Mouse (Mus musculus) midbrain, postnatal 0 days (tissue): ENCODE data around the gene Ltb. TPM values are rescaled to one million over a fixed set of nuclear protein-coding genes. Genes with fewer than 3 reads are reported as not detected.
A peak's percentile ranks its signal among the peaks of the same experiment; 100 is the strongest.

ENCODE experiments used
- ATAC-seq: fragments of 200-750 bp; cut with Nextera tagmentation; 2 replicates; pipeline ENCODE4 v1.8.0; 2017; ENCODE audit warnings: moderate number of reproducible peaks, mild to moderate bottlenecking, moderate TSS enrichment, moderate library complexity; ENCODE audit not compliant: low FRiP score
- DNase-seq: peaks from one replicate; pipeline ENCODE4 v3.0.0-alpha.2; 2015; ENCODE audit warnings: low spot score
- H3K27ac ChIP-seq: fragments of 300-500 bp; sonication (generic); 2 replicates; pipeline ENCODE4 v1.5.1; 2014; ENCODE audit warnings: low read depth, mild to moderate bottlenecking, low read length, mixed read lengths
- H3K27me3 ChIP-seq: fragments of 300-500 bp; sonication (generic); 2 replicates; pipeline ENCODE4 v1.6.1; 2014; ENCODE audit warnings: low read length, control low read depth, mixed read lengths; ENCODE audit not compliant: insufficient read depth
- H3K36me3 ChIP-seq: fragments of 300-500 bp; sonication (generic); 2 replicates; pipeline ENCODE4 v1.6.1; 2014; ENCODE audit warnings: low read length, control low read depth, mixed read lengths; ENCODE audit not compliant: insufficient read depth
- H3K4me1 ChIP-seq: fragments of 300-500 bp; sonication (generic); 2 replicates; pipeline ENCODE4 v1.6.1; 2014; ENCODE audit warnings: mild to moderate bottlenecking, control low read depth, antibody characterized with exemption, low read length, mixed read lengths; ENCODE audit not compliant: insufficient read depth
- H3K4me2 ChIP-seq: fragments of 300-500 bp; sonication (generic); 2 replicates; pipeline ENCODE4 v1.6.1; 2014; ENCODE audit warnings: low read depth, mild to moderate bottlenecking, low read length, mixed read lengths; ENCODE audit not compliant: poor library complexity, severe bottlenecking
- H3K4me3 ChIP-seq: fragments of 300-500 bp; sonication (generic); 2 replicates; pipeline ENCODE4 v1.5.1; 2014; ENCODE audit warnings: low read depth, mild to moderate bottlenecking, low read length, moderate library complexity
- H3K9ac ChIP-seq: fragments of 300-500 bp; sonication (generic); replicated peaks from 2 replicates; pipeline ENCODE4 v1.6.1; 2014; ENCODE audit warnings: mild to moderate bottlenecking, low read length, moderate library complexity, mixed read lengths; ENCODE audit not compliant: poor library complexity, severe bottlenecking
- H3K9me3 ChIP-seq: fragments of 300-500 bp; sonication (generic); 2 replicates; pipeline ENCODE4 v1.6.1; 2016; ENCODE audit warnings: low read length, control low read depth
- CTCF ChIP-seq: IDR thresholded peaks from 2 replicates; pipeline ENCODE4 v1.5.1; 2016; ENCODE audit warnings: antibody characterized with exemption, mild to moderate bottlenecking
- WGBS: fragments of 180-500 bp; shearing (Covaris S2); extraction: QIAGEN DNeasy Blood & Tissue Kit; methylation state at CpG from one replicate; pipeline ENCODE4 v1.1.7; 2014; 5-methylcytosine and 5-hydroxymethylcytosine counted together
- polyA plus RNA-seq: library from polyadenylated mRNA; unstranded; fragments of >200 nt; fragmentation: Nextera tagmentation; extraction: Ambion mirVana; gene quantifications from 2 replicates; pipeline ENCODE4 v1.2.1, GENCODE M21; 2015
- total RNA-seq: library from RNA; depleted of rRNA; stranded (reverse); fragments of >200 nt; gene quantifications from 2 replicates; pipeline ENCODE4 v1.2.3, GENCODE M21; 2014

The Ltb gene
- total and polyA plus RNA-seq, 2 experiments from 2014 or later = 1.0 to 1.4 TPM

DNA sequence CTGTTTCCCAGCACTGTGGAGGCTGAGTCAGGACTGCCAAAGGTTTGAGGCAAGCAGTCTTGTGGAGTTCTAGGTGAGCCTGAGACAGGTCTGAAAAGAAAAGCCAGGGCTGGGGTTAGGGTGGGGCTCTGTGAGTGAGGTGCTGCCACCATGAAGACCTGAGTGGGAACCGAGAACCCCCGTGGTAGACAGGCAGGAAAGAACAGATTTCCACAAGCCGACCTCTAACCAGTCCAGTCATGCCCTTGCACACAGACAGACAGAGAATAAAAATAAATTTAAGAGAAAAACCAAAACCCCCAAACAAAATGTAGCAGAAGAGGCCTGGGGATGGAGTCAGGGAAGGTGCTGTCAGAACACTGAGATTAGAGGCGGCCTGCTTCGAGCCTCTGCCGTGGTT lies 18.9 kb upstream of the Ltb start:
- no peak overlapping the region for H3K4me3 ChIP-seq
- H3K9me3 ChIP-seq = no peaks in the 10 kb centered on the region
- no peak overlapping the region for H3K9ac ChIP-seq
- H3K27me3 ChIP-seq = no peaks in the 10 kb centered on the region
- TF ChIP-seq CTCF = no peak
- DNase-seq = no peak
- H3K4me2 ChIP-seq = no peak overlapping the region
- H3K4me1 ChIP-seq = no peaks in the 10 kb centered on the region
- no peak overlapping the region for H3K27ac ChIP-seq
- ATAC-seq = no peak
- WGBS = 59% methylated on average over 6 of the region's 6 CpGs
- H3K36me3 ChIP-seq = no peaks in the 10 kb centered on the region

GRCm38 (mm10) chr17:35175968-35176367 lies 18.3 kb upstream of the Ltb start, which contains the start of gene Aif1:
Gene Aif1 (minus strand): TSS chr17:35176068.
- ATAC-seq (no peak), DNase-seq (no peak)
- no peak for TF ChIP-seq CTCF
- no peaks in the 10 kb centered on the region for H3K36me3 ChIP-seq
- no peaks in the 10 kb centered on the region for H3K9me3 ChIP-seq
- 39% methylated on average over 2 of the region's 2 CpGs for WGBS
- no peaks in the 10 kb centered on the region for H3K27me3 ChIP-seq
- H3K4me2 ChIP-seq = no peak within 1 kb of the TSS
- H3K9ac ChIP-seq = no peak within 1 kb of the TSS
- no peak within 1 kb of the TSS for H3K27ac ChIP-seq
- no peaks in the 10 kb centered on the region for H3K4me1 ChIP-seq
- no peak within 1 kb of the TSS for H3K4me3 ChIP-seq

- 14% methylated on average over 5 of the region's 5 CpGs for WGBS
- Histone ChIP-seq H3K27ac (no peak overlapping the region), H3K27me3 (no peaks in the 10 kb centered on the region), H3K4me1 (no peaks in the 10 kb centered on the region), H3K4me3 (no peak overlapping the region), H3K4me2 (no peak overlapping the region), H3K9me3 (no peaks in the 10 kb centered on the region), H3K36me3 (no peaks in the 10 kb centered on the region), H3K9ac (no peak overlapping the region)
- peak; percentile 75 for TF ChIP-seq CTCF
- no peak for ATAC-seq
- peak; percentile 55 for DNase-seq
Observed at GRCm38 (mm10) chr17:35178528-35178927, 15.7 kb upstream of the Ltb start.

GRCm38 (mm10) chr17:35180093-35180492 lies 14.1 kb upstream of the Ltb start:
- Histone ChIP-seq H3K4me1 (no peaks in the 10 kb centered on the region), H3K4me2 (no peak overlapping the region), H3K4me3 (no peak overlapping the region), H3K9ac (no peak overlapping the region), H3K27ac (no peak overlapping the region), H3K27me3 (no peaks in the 10 kb centered on the region), H3K9me3 (no peaks in the 10 kb centered on the region), H3K36me3 (no peaks in the 10 kb centered on the region)
- DNase-seq = no peak
- no peak for ATAC-seq
- TF ChIP-seq CTCF = no peak
- 81% methylated on average over 5 of the region's 5 CpGs for whole genome bisulfite sequencing

GRCm38 (mm10) chr17:35185639-35186611 lies 8.3 kb upstream of the Ltb start:
- Histone ChIP-seq H3K4me1 (no peaks in the 10 kb centered on the region), H3K36me3 (no peaks in the 10 kb centered on the region), H3K9ac (peak overlapping the region; percentile 39), H3K4me3 (peak overlapping the region; percentile 27), H3K27ac (peak overlapping the region; percentile 75), H3K27me3 (no peaks in the 10 kb centered on the region), H3K4me2 (peak overlapping the region; percentile 54), H3K9me3 (no peaks in the 10 kb centered on the region)
- peak; percentile 41; the same call in 1 of the 2 replicates for ATAC-seq
- TF ChIP-seq CTCF = no peak
- DNase-seq = peak; percentile 48
- WGBS = 2% methylated on average over 18 of the region's 18 CpGs

- Histone ChIP-seq H3K27ac (peak overlapping the region; percentile 75), H3K4me3 (peak overlapping the region; percentile 27), H3K9ac (peak overlapping the region; percentile 39), H3K4me2 (peak overlapping the region; percentile 54), H3K27me3 (no peaks in the 10 kb centered on the region), H3K36me3 (no peaks in the 10 kb centered on the region), H3K4me1 (no peaks in the 10 kb centered on the region), H3K9me3 (no peaks in the 10 kb centered on the region)
- no peak for TF ChIP-seq CTCF
- ATAC-seq (peak; percentile 56; the same call in 1 of the 2 replicates), DNase-seq (peak; percentile 44)
- 0% methylated on average over 4 of the region's 4 CpGs for WGBS
Observed at GRCm38 (mm10) chr17:35186681-35187080, 7.6 kb upstream of the Ltb start.
